Mouse (Mus musculus) midbrain, embryonic 14.5 days (tissue): Measurements from ENCODE around the gene Rasd1. TPM values are rescaled to one million over a fixed set of nuclear protein-coding genes. Genes with fewer than 3 reads are reported as not detected.

Source experiments
- ATAC-seq: fragments of 200-750 bp; cut with Nextera tagmentation; 2 replicates; pipeline ENCODE4 v1.8.0; 2017; ENCODE audit warnings: moderate number of reproducible peaks, moderate library complexity; ENCODE audit not compliant: low FRiP score, low TSS enrichment
- DNase-seq: peaks from one replicate; pipeline ENCODE4 v3.0.0-alpha.2; 2015
- H3K27ac ChIP-seq: fragments of 300-500 bp; sonication (generic); replicated peaks from 2 replicates; pipeline ENCODE4 v1.5.1; 2014; ENCODE audit warnings: mild to moderate bottlenecking, low read depth, low read length, moderate library complexity
- H3K27me3 ChIP-seq: fragments of 300-500 bp; sonication (generic); 2 replicates; pipeline ENCODE4 v1.6.1; 2014; ENCODE audit warnings: low read length, control low read depth, mixed read lengths; ENCODE audit not compliant: control insufficient read depth, insufficient read depth
- H3K36me3 ChIP-seq: fragments of 300-500 bp; sonication (generic); 2 replicates; pipeline ENCODE4 v1.6.1; 2014; ENCODE audit warnings: low read length, control low read depth; ENCODE audit not compliant: control insufficient read depth, insufficient read depth
- H3K4me1 ChIP-seq: fragments of 300-500 bp; sonication (generic); 2 replicates; pipeline ENCODE4 v1.6.1; 2014; ENCODE audit warnings: mild to moderate bottlenecking, antibody characterized with exemption, low read length, control low read depth; ENCODE audit not compliant: control insufficient read depth, insufficient read depth
- H3K4me2 ChIP-seq: fragments of 300-500 bp; sonication (generic); 2 replicates; pipeline ENCODE4 v1.6.1; 2014; ENCODE audit warnings: mild to moderate bottlenecking, low read length, moderate library complexity
- H3K4me3 ChIP-seq: fragments of 300-500 bp; sonication (generic); replicated peaks from 2 replicates; pipeline ENCODE4 v1.5.1; 2014; ENCODE audit warnings: low read depth, low read length
- H3K9ac ChIP-seq: fragments of 300-500 bp; sonication (generic); replicated peaks from 2 replicates; pipeline ENCODE4 v1.6.1; 2014; ENCODE audit warnings: mild to moderate bottlenecking, low read length, moderate library complexity
- H3K9me3 ChIP-seq: fragments of 300-500 bp; sonication (generic); 2 replicates; pipeline ENCODE4 v1.6.1; 2016; ENCODE audit warnings: low read length, control low read depth, mixed read lengths; ENCODE audit not compliant: control insufficient read depth
- WGBS: fragments of 180-500 bp; shearing (Covaris S2); extraction: QIAGEN DNeasy Blood & Tissue Kit; methylation state at CpG from one replicate; pipeline ENCODE4 v1.1.7; 2014; 5-methylcytosine and 5-hydroxymethylcytosine counted together
- polyA plus RNA-seq: library from polyadenylated mRNA; unstranded; fragments of >200 nt; fragmentation: Nextera tagmentation; extraction: Ambion mirVana; gene quantifications from 2 replicates; pipeline ENCODE4 v1.2.1, GENCODE M21; 2014

Rasd1 gene
- polyA plus RNA-seq: 0.51 and 1.0 TPM in 2 replicates

GRCm38 (mm10) chr11:59964818-59965217 is at the start of gene Rasd1:
Gene Rasd1, minus strand, starts transcription at chr11:59964944.
- H3K9ac ChIP-seq: peak within 1 kb of the TSS; percentile 45; the same call in 1 of the 2 replicates
- H3K36me3 ChIP-seq: peaks cover 14% of the 10 kb centered on the region
- H3K9me3 ChIP-seq: no peaks in the 10 kb centered on the region
- WGBS: under 1% methylated on average over 28 of the region's 28 CpGs
- peaks cover 21% of the 10 kb centered on the region for H3K27me3 ChIP-seq
- H3K4me2 ChIP-seq: peak within 1 kb of the TSS; percentile 81
- H3K4me1 ChIP-seq: peaks cover 19% of the 10 kb centered on the region
- ATAC-seq (peak; percentile 24; the same call in 1 of the 2 replicates), DNase-seq (peak; percentile 56)
- no peak within 1 kb of the TSS for H3K27ac ChIP-seq
- H3K4me3 ChIP-seq: peak within 1 kb of the TSS; percentile 37

GRCm38 (mm10) chr11:60011516-60011915 is 46.8 kb upstream of the Rasd1 start:
- Histone ChIP-seq H3K4me1 (peaks cover 8% of the 10 kb centered on the region; the same call in 1 of the 2 replicates), H3K9ac (peak overlapping the region; percentile 29; the same call in 1 of the 2 replicates), H3K9me3 (no peaks in the 10 kb centered on the region), H3K27me3 (no peaks in the 10 kb centered on the region), H3K4me3 (no peak overlapping the region), H3K27ac (no peak overlapping the region), H3K4me2 (no peak overlapping the region), H3K36me3 (no peaks in the 10 kb centered on the region)
- ATAC-seq (no peak), DNase-seq (no peak)
- 87% methylated on average over 3 of the region's 3 CpGs for WGBS

GRCm38 (mm10) chr11:60009451-60009850 is 44.7 kb upstream of the Rasd1 start:
- no peaks in the 10 kb centered on the region for H3K36me3 ChIP-seq
- DNase-seq (peak; percentile 70), ATAC-seq (no peak)
- H3K4me1 ChIP-seq: peaks cover 8% of the 10 kb centered on the region; the same call in 1 of the 2 replicates
- no peak overlapping the region for H3K9ac ChIP-seq
- H3K9me3 ChIP-seq: no peaks in the 10 kb centered on the region
- WGBS: 42% methylated on average over 3 of the region's 3 CpGs
- H3K27me3 ChIP-seq: no peaks in the 10 kb centered on the region
- H3K4me3 ChIP-seq: no peak overlapping the region
- H3K27ac ChIP-seq: peak overlapping the region; percentile 37; the same call in 1 of the 2 replicates
- H3K4me2 ChIP-seq: no peak overlapping the region

GRCm38 (mm10) chr11:60005866-60006265 is 41.1 kb upstream of the Rasd1 start:
- Histone ChIP-seq H3K4me1 (peaks cover 8% of the 10 kb centered on the region; the same call in 1 of the 2 replicates), H3K27ac (no peak overlapping the region), H3K4me3 (no peak overlapping the region), H3K36me3 (no peaks in the 10 kb centered on the region), H3K4me2 (no peak overlapping the region), H3K9me3 (no peaks in the 10 kb centered on the region), H3K27me3 (no peaks in the 10 kb centered on the region), H3K9ac (no peak overlapping the region)
- no peak for DNase-seq
- 72% methylated on average over 3 of the region's 3 CpGs for WGBS
- no peak for ATAC-seq

GRCm38 (mm10) chr11:60004716-60005115 is 40.0 kb upstream of the Rasd1 start:
- H3K4me2 ChIP-seq: no peak overlapping the region
- no peaks in the 10 kb centered on the region for H3K27me3 ChIP-seq
- no peak for ATAC-seq
- 65% methylated on average over 6 of the region's 6 CpGs for WGBS
- H3K36me3 ChIP-seq: no peaks in the 10 kb centered on the region
- peaks cover 8% of the 10 kb centered on the region; the same call in 1 of the 2 replicates for H3K4me1 ChIP-seq
- no peak for DNase-seq
- H3K4me3 ChIP-seq: no peak overlapping the region
- H3K9me3 ChIP-seq: no peaks in the 10 kb centered on the region
- H3K9ac ChIP-seq: no peak overlapping the region
- H3K27ac ChIP-seq: no peak overlapping the region

- WGBS: 87% methylated on average over 8 of the region's 8 CpGs
- Histone ChIP-seq H3K9ac (no peak overlapping the region), H3K4me3 (no peak overlapping the region), H3K4me2 (no peak overlapping the region), H3K36me3 (no peaks in the 10 kb centered on the region), H3K27ac (no peak overlapping the region), H3K4me1 (peaks cover 3% of the 10 kb centered on the region; the same call in 1 of the 2 replicates), H3K27me3 (no peaks in the 10 kb centered on the region), H3K9me3 (no peaks in the 10 kb centered on the region)
- DNase-seq (no peak), ATAC-seq (no peak)
Measured at GRCm38 (mm10) chr11:60003811-60004210, 39.1 kb upstream of the Rasd1 start.

GRCm38 (mm10) chr11:60001231-60001980 is 36.7 kb upstream of the Rasd1 start:
- H3K4me3 ChIP-seq: no peak overlapping the region
- H3K27me3 ChIP-seq: no peaks in the 10 kb centered on the region
- no peak overlapping the region for H3K4me2 ChIP-seq
- H3K9ac ChIP-seq: no peak overlapping the region
- DNase-seq (no peak), ATAC-seq (no peak)
- WGBS: 85% methylated on average over 5 of the region's 5 CpGs
- H3K27ac ChIP-seq: no peak overlapping the region
- no peaks in the 10 kb centered on the region for H3K9me3 ChIP-seq
- no peaks in the 10 kb centered on the region for H3K4me1 ChIP-seq
- H3K36me3 ChIP-seq: no peaks in the 10 kb centered on the region

GRCm38 (mm10) chr11:59994318-59994717 is 29.6 kb upstream of the Rasd1 start:
- DNase-seq: no peak
- Histone ChIP-seq H3K36me3 (no peaks in the 10 kb centered on the region), H3K4me3 (no peak overlapping the region), H3K4me1 (no peaks in the 10 kb centered on the region), H3K9me3 (no peaks in the 10 kb centered on the region), H3K4me2 (no peak overlapping the region), H3K9ac (no peak overlapping the region), H3K27me3 (no peaks in the 10 kb centered on the region), H3K27ac (no peak overlapping the region)
- ATAC-seq: no peak
- WGBS: 84% methylated on average over 9 of the region's 9 CpGs

- H3K27me3 ChIP-seq: no peaks in the 10 kb centered on the region
Measured at GRCm38 (mm10) chr11:59991365-59991764, 26.6 kb upstream of the Rasd1 start.

More at GRCm38 (mm10) chr11:59991365-59991764, 26.6 kb upstream of the Rasd1 start:
- DNase-seq: no peak
- 82% methylated on average over 8 of the region's 8 CpGs for WGBS
- Histone ChIP-seq H3K27ac (no peak overlapping the region), H3K9me3 (no peaks in the 10 kb centered on the region), H3K9ac (no peak overlapping the region), H3K4me3 (no peak overlapping the region), H3K4me1 (no peaks in the 10 kb centered on the region), H3K4me2 (no peak overlapping the region), H3K36me3 (no peaks in the 10 kb centered on the region)
- ATAC-seq: no peak
